Mouse (Mus musculus) heart, postnatal 0 days (tissue): ENCODE results near the gene Tmem121.

Experiments used
- CTCF ChIP-seq: IDR thresholded peaks from 2 replicates; pipeline ENCODE4 v1.5.1; 2016; ENCODE audit warnings: antibody characterized with exemption, control low read depth, low read depth
- EP300 ChIP-seq: IDR thresholded peaks from 2 replicates; pipeline ENCODE4 v1.6.1; 2016; ENCODE audit warnings: antibody characterized with exemption, low read depth

GRCm38 (mm10) chr12:113157521-113157920, 28.2 kb upstream of the Tmem121 start:
- TF ChIP-seq CTCF (no peak), EP300 (no peak)
